In the genomic region with DNA sequence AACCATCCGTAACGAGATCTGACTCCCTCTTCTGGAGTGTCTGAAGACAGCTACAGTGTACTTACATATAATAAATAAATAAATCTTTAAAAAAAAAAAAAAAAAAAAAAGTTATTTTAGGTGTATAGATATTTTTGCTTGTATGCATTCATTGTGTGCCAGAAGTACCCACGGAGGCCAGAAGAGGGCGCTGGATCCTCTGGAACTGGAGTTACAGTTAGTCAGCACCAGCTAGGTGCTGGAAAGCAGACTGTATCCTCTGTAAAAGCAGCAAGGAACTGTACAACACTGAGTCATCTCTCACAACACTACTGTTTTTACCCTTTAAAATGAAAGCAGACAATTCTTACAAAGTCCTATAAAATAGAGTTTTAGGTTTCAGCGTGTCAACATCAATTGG, we compare ENCODE assay signal across 8 mouse cellular contexts. TPM values are rescaled to one million over a fixed set of nuclear protein-coding genes. Genes with fewer than 3 reads are reported as not detected.
DNase-seq lines count a peak whose midpoint lies in the region; ATAC-seq lines count a peak whose summit lies in the region.

No protein-coding gene starts in this region.

- DNase-seq in layer of hippocampus, adult 11-12 months (ENCODE audit: low spot score): peak; percentile 71
- no peak for DNase-seq in layer of hippocampus, adult 9-10 months (ENCODE audit: low spot score)
- peak; percentile 80 for DNase-seq in T-cell, adult 2 months (ENCODE audit: low spot score)
- DNase-seq in cerebellum, postnatal 36 days: peak; percentile 75 to 76
- DNase-seq in left cerebral cortex, postnatal 25 days (ENCODE audit: low spot score in 2 of 2): peak; percentile 65 to 85
- peak; percentile 87 for DNase-seq in naive thymus-derived CD4-positive, alpha-beta T cell, adult 2 months (ENCODE audit: low read depth)
- peak; percentile 64 to 84 for DNase-seq in thymus, postnatal 10 days (ENCODE audit: low spot score in 2 of 2)

- intact Hi-C loops in left cerebral cortex, postnatal 25 days (cut with DNase I): loop anchor here (2.0 to 5.0 kb wide), 2 partner anchors 35 to 152 kb away; no protein-coding TSS in a partner anchor

- ATAC-seq in granulocyte monocyte progenitor cell, adult 5-6 weeks (replicated peaks; ENCODE audit: poor library complexity, severe bottlenecking): peak; percentile 34

RNA-seq across cellular contexts. Expression of a gene that starts 4.5 kb away (rescaled TPM):
- total RNA-seq in granulocyte monocyte progenitor cell, adult 5-6 weeks (2014; fragmentation: Nextera tagmentation): 35.5 and 43.6 TPM in 2 replicates
- 27.1 and 32.9 TPM in 2 replicates for total RNA-seq in granulocyte monocyte progenitor cell, adult 5-6 weeks (2017)
- 100 to 1,000 TPM; 152 to 154 TPM for total RNA-seq in left cerebral cortex, postnatal 25 days (2021)

RNA-seq across cellular contexts. Expression of a gene that starts 34.8 kb away (rescaled TPM):
- 1.4 TPM in 1 of 2 replicates, not detected in the other for total RNA-seq in granulocyte monocyte progenitor cell, adult 5-6 weeks (2014; fragmentation: Nextera tagmentation)
- 0.26 TPM in 1 of 2 replicates, not detected in the other for total RNA-seq in granulocyte monocyte progenitor cell, adult 5-6 weeks (2017)
- not detected for total RNA-seq in left cerebral cortex, postnatal 25 days (2021)

RNA-seq across cellular contexts. Expression of a gene that starts 38.3 kb away (rescaled TPM):
- 0.88 TPM in 1 of 2 replicates, not detected in the other for total RNA-seq in granulocyte monocyte progenitor cell, adult 5-6 weeks (2014; fragmentation: Nextera tagmentation)
- 0.26 and 0.41 TPM in 2 replicates for total RNA-seq in granulocyte monocyte progenitor cell, adult 5-6 weeks (2017)
- 10 to 100 TPM; 72.2 to 75.5 TPM for total RNA-seq in left cerebral cortex, postnatal 25 days (2021)

Comparison
In these comparisons a context has a peak if more than half of its experiments do, and no peak if none do; other contexts are left out.
1. RNA of a gene that starts 38.3 kb away (total RNA-seq): 72.2 to 75.5 TPM in left cerebral cortex, postnatal 25 days; 0.26 to 0.88 TPM in granulocyte monocyte progenitor cell, adult 5-6 weeks; every median in the first group is over 10 times any median in the second.